Mouse (Mus musculus): Measurements from ENCODE around the gene Smad5.

DNA sequence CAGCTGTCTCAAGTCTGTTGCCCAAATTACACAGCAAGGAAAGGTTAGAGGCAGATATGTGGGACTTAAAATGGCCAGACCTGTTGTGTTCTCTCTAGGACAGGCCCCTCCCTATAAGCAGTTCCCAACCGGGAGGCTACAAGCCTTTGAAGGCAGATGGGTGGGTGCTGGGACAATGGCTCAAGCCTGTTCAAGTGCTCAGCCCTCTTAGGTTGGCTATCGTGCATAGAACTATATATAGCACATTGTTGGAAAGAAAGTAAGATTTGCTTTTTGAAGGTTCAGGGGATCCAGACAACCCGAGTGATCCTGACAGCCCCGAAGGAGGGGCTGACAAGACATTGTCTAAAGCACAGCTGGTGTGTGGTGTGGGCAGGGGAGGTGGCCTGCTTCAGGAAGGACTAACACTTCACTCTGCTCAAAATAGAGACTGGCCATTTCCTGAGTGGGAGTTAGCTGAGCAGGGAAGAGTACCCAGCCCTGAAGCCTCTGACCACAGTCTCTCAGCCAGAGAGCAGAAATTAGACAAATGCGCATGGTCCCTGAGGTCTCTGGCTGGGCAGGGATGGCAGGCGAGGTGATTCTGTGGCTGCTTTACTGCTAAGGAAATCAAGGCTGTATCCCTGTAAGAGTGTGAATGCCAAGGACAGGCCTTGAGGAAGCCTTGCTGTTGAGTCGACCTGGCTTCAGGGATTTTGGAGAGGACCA, 40.7 kb upstream of the Smad5 start:
- TF ChIP-seq CTCF (IDR thresholded peaks at IDR 0.05; ENCODE audit: extremely low read depth, insufficient read depth, low read length): no peak
- no peak for TF ChIP-seq POLR2A (IDR thresholded peaks at IDR 0.05; ENCODE audit: extremely low read depth, insufficient read depth, low read length)

Data from cortical plate, adult 2 months (tissue).